Mouse (Mus musculus) spleen, postnatal 4 days (tissue): ENCODE results near the gene Mdm2.
A peak's percentile ranks its signal among the peaks of the same experiment; 100 is the strongest.
"Not testable (repeated sequence)": the region's sequence is repeated elsewhere in the genome, so short reads cannot be mapped to it uniquely, and the experiment has no call there.

Experiments
- DNase-seq, 2 experiments: peaks; one replicate each; pipeline ENCODE4 v3.0.0; 2022; ENCODE audit warnings: low spot score in 2 of 2

Gene Mdm2

DNA sequence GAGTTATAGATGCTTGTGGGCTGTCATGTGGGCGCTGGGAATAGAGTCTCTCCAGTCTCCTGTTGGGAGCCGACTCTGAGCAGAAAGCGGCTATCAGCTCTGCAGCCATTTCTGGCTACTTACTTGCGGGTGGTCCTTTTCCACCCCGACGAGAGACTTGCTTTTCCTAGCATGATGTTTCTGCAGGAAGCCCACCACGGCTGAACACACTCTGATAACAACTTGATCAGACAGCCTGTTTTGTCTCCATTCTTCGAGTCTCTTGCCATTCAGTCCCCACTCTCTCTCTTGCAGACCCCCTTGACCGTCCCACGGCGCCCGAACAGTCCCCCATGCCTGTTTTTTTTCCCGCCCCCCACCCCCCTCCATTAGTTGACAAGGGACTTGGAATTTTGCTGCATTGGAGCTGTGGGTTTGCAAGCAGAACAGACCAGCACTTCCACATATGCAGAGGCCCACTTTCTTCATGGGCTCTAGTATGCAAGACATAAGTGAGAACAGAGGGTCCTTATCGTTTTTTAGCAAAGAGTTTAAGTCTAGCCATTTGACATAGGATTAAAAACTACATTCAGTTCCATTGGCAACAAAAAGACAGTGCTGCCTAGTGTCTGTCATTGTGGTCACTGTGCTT is 22.5 kb upstream of the Mdm2 start:
- DNase-seq: no peak

DNA sequence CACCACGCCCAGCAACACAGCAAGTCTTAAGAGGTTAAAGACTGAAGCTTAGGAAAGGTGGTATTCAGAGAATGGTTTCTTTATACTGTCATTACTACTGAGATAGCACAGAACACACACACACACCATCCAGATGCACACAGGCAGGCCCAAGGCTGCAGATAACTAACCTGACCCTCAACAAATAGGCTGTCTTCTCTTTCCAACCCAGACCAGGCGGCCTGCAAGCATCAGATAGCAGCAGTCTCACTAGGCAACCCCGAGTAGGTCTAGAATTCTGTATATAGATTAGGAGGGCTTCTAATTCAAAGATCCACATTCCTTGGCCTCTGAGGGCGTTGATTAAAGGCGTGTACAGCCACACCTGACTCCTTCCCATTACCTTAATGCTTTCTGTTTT is 21.6 kb upstream of the Mdm2 start:
- DNase-seq: peak in 1 of 2 experiments; percentile 54

DNA sequence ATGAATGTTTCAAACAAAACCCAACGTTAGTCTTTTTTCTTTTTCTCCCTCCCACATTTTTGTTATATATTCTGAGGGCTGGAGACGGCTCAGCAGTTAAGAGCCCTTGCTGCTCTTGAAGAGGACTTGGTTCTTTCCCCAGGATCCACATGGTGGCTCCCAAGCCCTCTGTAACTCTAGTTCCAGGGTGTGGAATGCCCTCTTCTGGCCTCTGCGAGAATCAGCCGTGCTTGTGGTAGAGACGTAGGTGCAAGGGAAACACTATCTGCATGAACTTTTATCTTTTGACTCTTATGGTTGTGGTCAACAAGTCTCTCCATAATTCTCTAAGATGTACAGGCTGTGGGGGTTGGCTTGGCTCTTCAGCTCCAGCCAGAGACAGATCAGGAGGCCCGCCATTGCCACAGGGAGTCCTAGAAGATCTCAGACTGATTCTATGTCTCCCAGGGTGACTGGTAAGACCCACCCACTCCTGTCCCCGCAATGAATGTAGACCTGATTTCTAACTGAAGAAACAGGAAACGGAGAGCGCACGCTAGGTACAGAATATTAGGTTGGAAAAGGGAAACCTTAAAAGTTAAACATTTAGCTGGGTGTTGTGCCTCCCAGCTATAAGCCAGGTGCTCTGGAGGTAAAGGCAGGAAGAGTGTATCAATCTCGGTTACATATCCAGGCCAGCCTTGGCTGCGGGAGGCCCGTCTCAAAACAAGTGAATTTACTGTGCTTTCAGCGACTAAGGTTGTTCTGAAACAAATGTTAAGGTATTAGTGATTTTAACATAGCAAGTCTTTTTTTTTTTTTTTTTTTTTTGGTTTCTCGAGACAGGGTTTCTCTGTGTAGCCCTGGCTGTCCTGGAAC is 20.9 kb upstream of the Mdm2 start:
- DNase-seq: peak; percentile 62 to 73

GRCm38 (mm10) chr10:117730637-117731203 is 20.2 kb upstream of the Mdm2 start:
- DNase-seq: no peak

- no peak for DNase-seq
Observed at GRCm38 (mm10) chr10:117730140-117730539, 19.6 kb upstream of the Mdm2 start.

- no peak for DNase-seq
Observed at GRCm38 (mm10) chr10:117729139-117729814, 18.7 kb upstream of the Mdm2 start.

- DNase-seq: no peak
Observed at GRCm38 (mm10) chr10:117728574-117728973, 18.0 kb upstream of the Mdm2 start.

DNA sequence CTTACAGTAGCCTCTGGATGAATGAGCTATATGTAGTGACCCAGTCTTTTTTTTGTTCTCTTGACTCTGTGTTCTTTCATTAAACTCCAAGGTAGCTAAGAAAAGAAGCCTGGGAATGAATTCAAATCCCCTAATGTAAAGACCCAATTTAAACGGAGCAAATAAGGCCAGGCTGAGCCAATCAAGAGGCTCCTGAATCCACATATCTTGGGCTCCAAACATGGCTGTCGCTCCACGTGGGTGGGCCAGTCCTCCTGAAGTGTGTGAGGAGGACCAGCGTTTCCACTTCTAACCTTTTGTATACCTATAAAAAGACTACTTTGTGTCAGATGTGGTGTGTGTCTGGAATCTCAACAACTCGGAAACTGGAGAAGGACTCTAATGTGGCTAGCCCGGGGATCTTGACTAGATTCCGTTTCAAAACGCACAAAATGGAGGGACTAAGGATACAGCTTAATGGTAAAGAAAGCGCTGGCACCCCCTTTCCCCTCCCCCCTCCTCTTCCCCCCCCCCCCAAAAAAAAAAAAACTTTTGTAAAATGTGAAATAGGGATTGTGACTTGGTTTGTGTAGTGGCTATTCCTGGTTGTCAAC is 17.1 kb upstream of the Mdm2 start:
- DNase-seq: no peak

- DNase-seq: no peak
Observed at GRCm38 (mm10) chr10:117726888-117727385, 16.4 kb upstream of the Mdm2 start.

DNA sequence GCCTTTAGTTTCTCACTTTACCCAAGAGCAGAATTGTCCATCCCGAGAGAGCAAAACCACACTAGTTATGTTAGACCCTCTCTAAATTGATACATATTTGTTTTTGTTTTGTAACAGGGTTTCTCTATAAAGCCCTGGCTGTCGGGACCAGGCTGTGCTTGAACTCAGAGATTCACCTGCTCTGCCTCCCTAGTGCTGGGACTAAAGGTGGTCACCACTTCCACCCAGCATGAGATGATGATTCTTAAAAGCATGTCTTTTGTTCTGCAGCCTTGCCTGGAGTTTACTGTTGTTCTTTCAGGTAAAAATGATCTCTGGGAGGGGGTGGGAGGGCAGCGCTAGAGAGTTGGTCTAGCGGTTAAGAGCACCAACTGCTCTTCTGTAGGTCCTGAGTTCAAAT is 15.8 kb upstream of the Mdm2 start:
- DNase-seq: no peak

GRCm38 (mm10) chr10:117725671-117726070 is 15.1 kb upstream of the Mdm2 start:
- DNase-seq: no peak

GRCm38 (mm10) chr10:117724804-117725361 is 14.3 kb upstream of the Mdm2 start:
- no peak for DNase-seq

GRCm38 (mm10) chr10:117724136-117724718 is 13.7 kb upstream of the Mdm2 start:
- DNase-seq: no peak

DNA sequence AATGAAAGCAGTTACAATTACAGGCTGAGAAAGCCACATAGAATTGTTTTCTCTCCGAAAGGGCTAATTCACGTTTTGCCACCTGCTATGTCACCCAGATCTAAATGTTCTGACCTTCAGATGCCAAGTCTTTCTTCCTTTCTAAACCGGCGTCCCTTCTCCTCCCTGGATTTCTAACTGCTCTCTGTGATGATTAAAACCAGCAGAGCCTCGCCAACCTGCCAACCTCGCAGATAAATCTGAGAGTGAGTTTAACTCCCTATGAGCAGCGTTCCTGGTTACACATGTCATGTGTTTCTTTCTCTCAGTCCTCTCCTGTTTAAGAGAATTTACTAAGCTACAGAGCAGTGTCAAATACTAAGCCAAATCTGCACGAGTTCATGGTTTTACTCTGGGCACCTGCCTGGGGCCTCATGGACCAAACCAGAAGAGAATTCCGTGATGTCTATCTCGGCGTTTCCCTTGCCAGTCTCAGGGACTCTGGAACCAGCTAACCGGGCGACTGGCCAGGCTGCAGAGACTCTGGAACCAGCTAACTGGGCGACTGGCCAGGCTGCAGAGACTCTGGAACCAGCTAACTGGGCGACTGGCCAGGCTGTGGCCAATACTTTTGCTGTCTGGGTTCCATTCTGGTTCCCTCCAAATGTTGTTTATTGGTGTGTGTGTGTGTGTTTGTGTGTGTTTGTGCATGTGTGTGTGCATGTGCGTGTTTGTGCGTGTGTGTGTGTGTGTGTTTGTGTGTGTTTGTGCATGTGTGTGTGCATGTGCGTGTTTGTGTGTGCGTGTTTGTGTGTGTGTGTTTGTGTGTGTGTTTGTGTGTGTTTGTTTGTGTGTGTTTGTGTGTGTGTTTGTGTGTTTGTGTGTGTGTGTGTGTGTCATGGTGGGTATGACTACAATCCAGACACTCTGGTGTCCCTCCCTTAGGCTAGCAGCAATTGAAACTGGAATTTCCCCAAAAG is 7.9 kb upstream of the Mdm2 start:
- DNase-seq: no peak

DNA sequence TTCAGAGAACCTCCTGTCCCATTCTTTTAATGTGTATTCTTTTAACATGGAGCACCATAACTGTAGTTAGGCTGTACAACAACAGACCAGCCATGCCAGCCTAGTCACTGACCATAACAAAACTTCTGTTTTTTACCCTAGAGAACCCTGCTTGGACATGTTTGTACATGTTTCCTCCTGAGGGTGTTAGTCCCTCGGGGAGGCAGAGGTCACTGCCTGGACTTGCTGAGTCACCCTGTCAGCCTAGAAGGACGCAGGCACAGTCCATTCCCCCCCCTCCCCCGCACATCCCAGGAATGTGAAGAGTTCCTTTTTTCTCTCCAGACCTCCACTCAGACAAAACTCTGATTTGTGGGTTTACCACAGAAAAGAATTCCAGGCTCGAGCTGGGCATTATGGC is 7.0 kb upstream of the Mdm2 start:
- DNase-seq: no peak

GRCm38 (mm10) chr10:117716686-117717085 is 6.1 kb upstream of the Mdm2 start:
- DNase-seq: no peak

DNA sequence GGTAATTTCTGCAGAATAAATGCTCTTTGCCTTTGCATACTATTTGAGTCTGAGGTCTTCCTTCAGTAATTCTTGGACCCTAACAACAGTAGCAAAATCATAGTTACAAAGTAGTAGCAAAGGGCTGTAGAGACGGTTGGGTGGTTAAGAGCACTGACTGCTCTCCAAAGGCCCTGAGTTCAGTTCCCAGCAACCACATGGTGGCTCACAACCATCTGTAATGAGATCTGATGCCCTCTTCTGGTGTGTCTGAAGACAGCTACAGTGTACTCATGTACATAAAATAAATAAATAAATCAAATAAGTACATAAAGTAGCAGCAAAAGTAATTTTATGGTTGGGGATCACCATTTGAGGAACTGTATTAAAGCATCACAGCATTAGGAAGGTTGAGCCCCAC is 5.1 kb upstream of the Mdm2 start:
- DNase-seq: not testable (repeated sequence)

- DNase-seq: no peak
Observed at GRCm38 (mm10) chr10:117714928-117715500, 4.5 kb upstream of the Mdm2 start.

DNA sequence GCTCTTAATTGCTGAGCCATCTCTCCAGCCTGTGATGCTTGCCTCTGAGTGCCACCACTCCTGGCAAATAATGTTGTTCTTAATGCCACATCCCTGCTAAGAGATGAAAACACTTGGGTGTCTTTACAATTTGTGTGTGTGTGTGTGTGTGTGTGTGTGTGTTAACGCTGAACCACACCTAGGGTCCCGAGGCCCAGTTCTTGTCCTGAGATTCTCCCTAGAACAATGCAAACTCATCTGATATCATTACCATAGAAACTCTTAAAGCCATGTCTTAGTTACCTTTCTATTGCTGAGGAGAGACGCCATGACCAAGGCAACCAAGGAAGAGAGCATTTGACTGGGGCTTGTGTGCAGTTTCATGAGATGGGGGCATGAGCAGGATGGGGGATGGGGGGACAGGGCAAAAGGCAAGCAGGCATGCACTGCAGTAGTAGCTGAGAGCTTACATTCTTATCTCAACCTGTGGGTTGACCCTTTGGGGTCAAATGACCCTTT is 3.5 kb upstream of the Mdm2 start:
- no peak for DNase-seq
